Mouse (Mus musculus) right cerebral cortex, postnatal 10 days (tissue): ENCODE data around the gene Ppp3ca.

ENCODE experiments used
- DNase-seq, 2 experiments: peaks; one replicate each; pipeline ENCODE4 v3.0.0; 2021; ENCODE audit warnings: low spot score in 2 of 2

Ppp3ca gene

DNA sequence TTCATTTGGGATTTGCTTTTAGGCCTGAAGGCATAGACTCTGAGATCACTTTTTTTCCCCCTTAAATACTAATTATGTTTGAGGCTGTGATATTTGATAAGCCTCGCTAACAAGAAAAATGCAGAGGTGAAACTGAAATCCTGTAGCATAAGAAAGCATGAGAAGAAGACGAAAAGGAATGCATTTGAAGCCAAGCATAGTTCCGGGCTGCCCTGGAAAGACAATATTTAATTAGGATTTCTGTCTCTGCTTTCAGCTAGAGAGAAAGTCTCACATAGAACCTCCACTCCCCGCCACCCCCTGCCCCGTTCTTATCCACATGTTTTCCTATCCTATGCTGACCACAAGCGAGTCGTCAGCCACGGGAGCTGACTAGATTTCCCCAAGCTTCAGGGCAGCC, 241.4 kb downstream of the Ppp3ca start:
- no peak for DNase-seq

DNA sequence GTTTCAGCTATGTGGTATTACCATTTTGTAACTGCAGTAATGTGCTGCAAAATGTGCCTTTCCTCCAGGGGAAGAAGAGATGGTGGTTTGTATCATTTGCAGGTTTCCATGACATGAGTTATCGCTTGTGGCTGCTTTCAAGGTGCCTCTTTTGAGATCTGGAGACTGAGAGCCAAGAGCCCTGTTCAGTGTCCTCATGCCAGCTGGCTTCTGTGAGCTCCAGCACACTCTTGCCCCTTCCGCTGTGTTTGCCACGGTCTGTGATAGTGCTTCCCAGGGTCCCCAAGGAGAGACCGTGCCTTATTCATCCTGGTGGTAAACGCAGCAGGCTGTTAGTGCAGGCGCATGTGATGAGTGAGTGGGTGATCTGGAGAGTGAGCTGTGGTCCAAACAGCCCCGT, 247.2 kb downstream of the Ppp3ca start:
- no peak for DNase-seq

DNA sequence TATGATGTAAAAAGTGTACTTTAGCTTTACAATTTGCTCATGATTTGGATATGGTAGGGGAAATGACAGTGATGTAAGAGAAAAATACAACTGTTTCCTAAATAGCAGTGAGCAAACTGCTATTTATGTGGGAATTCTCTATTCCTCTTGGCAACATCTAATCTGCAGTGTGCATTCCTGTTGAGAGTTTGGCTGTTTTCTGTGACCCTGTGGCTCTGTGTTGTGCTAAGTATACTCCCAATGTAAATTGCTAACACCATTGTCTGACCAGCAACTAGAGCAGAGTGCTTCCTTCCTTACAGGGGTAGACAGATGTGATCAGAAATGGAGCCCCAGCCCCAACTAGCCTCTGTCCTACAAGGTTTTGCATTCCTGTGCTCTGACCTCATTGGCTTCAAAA, 263.1 kb downstream of the Ppp3ca start:
- DNase-seq: no peak

DNA sequence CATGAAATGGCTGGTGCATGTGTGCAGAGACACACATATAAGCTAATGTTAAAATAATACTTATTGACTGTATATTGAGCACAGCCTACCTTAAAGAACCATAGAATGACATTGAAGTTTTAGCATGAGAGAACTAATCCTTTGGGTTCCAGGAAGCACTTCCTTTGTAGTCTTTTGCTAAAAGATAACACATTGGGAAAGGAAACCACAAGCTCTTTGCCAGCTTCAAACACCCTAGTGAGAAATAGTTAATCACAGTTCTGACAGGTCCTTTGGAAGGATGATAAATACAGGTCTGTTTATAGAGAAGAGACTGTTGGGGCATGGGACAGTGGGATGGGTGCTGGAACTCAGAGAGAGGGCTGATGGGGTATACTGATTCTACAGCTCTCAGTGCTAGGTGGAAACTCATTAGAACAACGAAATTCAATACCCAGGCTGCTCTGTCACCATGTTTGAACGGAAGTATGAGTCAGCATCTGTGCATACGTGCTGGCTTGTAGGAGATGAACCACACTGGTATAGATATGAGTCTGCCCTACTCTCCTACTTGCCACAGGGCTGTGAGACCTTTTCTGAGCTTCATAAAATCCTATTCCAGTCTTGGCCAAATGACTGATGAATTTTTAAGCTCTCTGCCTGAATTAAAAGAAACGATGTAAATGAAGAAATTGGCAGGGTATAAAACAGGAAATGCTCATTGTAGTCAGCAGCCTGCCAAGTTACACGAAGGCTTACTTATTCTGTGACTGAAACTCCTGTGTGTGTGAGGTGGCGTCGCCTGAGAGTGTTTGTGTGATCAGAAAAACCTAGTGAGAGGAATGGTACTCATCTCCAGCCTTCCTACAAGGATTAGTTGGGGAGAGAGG, 271.0 kb downstream of the Ppp3ca start:
- no peak for DNase-seq

DNA sequence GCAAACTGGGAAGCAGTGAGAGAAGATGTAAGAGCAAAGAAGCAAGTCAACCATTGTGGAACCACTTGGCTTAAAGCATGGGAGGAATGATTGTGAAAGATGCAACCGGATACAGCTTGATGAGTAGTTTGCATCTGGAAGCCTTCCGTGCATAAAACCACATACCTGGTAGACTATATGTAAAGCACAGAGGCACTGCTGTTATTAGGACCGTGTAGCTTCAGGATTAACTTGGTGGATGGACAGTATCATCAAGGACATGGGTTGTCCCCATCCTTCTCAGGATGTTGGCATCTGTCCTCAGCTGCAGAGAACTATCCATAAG, 271.6 kb downstream of the Ppp3ca start:
- no peak for DNase-seq

DNA sequence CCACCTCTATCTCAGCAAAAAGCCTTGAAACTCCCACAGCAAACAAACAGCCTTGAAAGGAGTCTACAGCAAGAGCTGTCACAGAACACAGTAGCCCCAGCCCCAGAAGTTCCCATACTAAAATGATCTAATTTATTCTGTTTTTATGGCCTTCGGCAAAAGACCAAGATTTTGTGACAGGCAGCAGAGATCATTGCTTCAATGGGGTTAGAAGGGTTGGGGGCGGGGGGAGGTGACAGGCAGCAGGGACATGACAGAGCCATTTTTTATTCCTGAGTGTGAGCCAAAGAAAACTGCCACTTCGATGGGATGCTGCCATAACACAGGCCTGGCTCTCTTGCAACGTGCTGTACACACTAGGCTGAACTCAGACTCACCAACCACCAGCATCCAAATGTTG, 275.6 kb downstream of the Ppp3ca start:
- no peak for DNase-seq

DNA sequence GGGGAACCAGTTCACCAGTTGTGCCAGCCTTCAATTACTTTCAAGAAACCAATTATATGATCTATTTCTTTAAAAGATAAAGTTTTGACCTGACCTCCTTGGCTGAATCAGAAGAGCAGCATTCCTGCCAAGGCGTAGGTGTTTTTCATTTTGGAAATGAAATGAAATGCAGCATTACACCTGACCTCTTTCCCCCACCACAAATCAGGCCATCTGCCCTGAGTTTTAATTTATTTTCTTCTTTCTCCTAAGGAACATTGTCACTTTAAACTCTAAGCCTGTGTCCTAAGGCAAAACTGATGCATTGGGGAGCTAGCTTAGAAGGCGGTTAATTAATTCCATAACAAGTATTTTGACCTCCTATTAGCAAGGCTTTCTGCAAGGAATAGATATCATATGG, 276.7 kb downstream of the Ppp3ca start:
- DNase-seq: no peak

DNA sequence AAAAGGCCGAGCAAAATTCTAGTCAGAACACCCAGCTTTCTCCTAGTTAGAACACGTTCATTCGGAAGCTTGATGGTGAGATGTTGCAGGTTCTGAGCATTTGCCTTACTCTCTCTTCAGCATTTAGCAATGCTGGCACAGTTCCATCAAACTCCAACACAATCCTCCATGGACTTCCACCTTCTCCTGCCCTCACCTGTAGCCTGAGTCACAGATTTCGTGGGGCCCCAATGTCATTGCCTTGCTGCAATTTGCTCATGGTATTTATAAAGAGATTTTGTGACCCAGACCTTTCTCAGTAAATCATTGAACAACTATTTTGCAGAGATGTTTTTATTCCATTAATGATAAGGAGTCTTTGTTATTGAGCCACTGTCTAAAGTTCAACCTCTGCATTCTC, 278.2 kb downstream of the Ppp3ca start:
- no peak for DNase-seq

DNA sequence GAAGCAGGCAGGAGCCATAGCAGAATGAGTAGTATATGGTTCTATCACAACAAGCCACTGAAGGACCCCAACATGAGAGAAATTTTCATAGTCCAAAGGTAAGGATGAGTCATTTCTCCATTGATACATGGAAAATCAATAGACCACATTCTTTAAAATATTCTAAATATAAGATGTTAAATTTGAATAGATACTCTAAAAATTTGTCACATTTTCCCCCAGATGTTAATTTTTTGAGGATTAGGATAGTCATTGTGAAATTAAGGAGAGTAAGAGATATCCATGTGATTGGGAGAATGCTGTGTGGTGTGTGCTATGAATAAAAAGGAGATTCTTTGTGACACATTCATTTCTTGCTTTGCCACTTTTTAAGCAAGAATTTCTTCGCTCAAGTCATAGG, 281.9 kb downstream of the Ppp3ca start:
- DNase-seq: no peak

DNA sequence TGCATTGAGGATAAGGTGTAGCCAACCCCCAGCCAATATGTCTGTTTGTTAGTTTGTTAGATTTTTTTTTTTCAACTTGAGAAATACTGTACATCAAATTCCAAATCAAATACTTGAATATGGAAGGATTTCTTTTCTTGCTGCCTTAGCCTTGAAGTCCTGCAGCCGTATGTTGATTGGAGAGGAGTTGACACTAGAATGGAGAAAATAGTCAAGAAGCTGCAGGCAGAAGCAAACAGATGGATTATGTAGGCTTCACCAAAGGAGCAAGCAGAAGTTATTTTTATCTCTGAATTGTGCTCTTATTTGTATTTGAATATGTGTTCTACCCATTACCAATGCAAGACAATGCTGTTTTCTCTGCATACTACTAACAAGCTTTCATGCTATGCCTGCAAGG, 282.9 kb downstream of the Ppp3ca start:
- no peak for DNase-seq

DNA sequence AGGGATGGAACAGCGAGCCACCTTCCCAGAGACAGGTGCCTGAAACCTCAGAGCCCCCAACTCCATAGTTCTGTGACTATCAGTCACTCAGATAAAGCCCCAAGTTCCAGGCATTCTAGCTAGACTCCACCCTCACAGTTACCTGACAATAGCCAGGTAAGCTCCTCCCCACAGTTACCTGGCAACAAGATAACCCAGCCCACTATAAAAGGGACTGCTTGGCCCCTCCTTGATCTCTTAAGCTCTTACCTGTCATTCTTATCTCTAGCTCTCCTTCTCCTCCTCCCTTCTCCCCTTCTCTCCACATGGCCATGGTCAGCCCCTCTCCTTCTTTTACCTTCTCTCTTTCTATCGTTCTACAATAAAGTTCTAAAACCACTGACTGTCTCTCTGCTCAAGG, 285.1 kb downstream of the Ppp3ca start:
- DNase-seq: no peak

DNA sequence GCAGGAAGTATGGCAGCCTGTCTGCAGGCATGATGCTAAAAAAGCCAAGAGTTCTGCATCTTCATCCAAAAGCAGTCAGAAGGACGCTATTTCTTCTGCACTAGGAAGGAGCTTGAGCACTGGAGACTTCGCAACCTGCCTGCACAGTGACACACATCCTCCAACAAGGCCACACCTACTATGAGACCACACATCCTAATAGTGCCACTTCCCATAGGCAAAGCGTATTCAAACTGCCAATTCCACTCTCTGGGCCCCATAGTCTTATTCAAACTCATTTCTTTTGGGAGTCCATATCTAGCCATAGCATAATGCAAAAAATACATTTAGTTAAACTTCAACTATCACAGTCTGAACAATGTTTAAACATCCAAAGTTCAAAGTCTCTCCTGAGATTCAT, 290.4 kb downstream of the Ppp3ca start:
- no peak for DNase-seq

DNA sequence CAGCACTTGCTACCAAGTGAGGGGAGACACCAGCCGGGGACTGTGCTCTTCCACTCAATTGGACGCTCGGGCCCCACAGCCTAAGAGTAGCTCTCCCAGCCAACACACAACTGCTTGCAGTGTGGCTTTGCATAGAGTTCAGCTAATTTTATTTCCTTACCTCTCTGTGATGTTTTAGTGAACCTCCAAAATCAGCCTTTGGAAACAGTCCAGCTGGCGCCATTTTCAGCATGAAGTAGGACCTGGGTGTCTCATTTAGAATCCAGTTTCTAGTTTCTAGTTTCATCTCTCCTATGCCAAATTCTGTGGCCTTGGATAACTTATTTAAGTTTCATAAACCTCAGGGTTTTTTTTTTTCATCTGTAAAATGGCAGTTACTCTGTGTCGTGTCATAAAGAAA, 296.9 kb downstream of the Ppp3ca start:
- DNase-seq: no peak

DNA sequence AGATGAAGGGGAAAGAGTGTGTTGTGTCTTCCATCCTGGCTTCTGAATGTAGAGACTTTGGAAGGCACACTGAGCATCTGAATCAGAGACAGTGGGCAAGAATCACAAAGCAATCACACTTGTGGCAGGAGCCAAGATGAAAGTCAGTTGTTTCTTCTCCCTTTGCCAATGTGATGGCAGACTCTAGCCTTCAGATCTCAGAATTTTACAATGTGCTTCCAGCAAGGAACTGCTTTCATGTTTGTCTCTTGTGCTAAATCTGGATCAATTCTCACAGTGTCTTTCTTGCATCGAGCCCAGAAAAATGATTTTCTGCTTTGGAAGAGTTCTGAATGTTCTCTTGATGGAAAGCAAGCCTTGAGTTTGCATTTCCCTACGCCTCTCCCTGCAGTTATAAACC, 297.6 kb downstream of the Ppp3ca start:
- DNase-seq: no peak

DNA sequence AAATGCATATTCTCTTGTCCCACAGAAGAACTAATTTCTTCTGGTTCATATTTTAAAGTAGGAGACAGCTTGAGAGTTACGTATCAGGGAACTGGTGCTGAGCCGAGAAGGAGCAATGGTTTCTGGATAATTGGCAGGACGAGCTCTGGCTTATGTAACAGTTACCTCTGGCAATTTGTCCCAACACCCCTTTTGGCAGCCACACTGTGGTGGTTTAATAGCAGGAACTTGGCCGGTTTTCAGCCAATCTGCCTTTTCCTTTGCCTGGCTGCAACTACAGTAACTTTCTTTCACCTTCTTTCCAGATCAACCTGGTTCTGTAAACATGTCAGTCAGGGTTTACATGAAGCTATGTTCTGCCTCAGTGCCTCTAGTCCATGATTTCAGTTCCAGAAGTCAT, 299.9 kb downstream of the Ppp3ca start:
- peak; percentile 40 to 46 for DNase-seq

DNA sequence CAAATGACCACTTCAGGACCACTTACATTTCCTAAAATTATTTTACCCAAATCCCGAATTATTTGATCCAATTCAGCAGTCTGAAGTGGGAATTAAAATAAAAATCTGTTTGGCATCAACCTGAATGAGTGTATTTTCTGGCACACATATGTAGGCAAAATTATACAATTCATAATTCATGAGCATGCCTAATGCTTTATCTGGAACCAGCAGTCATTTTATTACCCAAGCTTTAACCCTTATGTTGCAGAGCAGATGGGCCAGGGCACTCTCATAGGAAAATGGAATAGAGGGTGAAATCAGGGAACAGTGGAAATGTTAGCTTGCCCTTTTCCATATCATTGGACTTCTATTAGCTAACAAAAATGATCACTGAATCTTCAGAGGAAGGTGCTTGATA, 307.9 kb downstream of the Ppp3ca start:
- DNase-seq: no peak

DNA sequence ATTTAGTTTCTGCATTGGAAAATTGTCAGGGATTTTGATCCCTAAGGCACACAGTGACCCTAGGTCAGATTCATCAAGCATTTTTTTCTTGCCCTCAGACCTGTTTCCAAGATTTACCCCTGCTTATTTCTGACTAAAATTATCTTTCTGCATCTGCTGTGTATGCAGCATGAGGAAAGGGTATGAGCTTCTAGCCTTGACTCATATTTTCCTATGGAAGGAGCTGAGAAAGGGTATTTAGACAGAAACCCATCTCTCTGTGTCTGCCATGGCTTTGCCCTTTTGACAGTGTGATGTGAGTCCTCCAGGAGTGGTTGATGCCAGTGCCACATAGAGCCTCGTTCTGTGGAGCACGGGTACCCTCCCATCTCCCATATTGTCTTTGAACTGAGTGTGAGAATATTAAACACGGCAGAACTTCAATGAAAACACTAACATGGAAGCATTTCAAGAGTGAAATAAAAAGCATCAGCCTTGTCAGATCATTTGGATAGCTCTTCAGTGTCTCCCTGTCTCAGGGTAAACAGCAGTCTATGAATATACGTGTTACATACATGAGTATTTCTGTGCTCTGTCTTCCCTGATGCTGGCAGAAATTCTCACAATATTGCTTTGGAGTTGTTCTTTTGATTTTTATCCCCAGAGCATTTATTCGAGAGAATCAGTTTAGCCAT, 311.1 kb downstream of the Ppp3ca start:
- no peak for DNase-seq

DNA sequence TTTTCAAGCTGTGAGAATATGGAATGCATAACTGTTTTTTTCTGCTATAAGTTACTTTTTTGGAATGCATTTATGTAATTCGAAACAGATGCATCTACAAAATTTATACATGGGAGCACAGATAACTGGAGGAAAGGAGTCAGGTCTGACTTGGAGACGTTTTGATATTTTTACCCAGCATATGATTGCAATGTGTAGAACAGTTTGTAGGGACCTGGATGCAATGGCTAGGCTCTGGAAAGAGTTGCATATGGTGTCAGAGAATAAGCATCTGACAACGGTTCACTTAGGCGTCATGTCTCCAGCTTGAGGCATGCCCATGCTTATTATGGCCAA, 311.6 kb downstream of the Ppp3ca start:
- no peak for DNase-seq

DNA sequence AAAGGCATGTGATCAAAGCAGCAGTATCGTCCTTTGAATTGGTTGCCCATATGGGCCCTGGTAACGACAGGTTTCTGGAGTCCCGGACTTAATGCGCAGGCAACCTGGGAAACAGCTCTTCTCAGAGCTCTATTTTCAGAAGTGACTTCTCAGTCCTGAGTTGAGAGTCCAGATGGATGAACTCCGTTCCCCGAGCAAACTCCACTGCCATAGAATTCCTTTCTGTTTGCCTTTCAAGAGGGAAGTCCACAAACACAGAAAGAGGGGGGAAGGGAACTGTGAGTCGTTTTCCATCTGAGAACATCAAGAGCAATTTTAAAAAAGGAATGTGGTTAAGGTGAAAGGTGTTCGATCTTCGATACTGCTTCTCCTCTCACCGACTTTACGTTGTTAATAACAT, 312.1 kb downstream of the Ppp3ca start:
- no peak for DNase-seq

DNA sequence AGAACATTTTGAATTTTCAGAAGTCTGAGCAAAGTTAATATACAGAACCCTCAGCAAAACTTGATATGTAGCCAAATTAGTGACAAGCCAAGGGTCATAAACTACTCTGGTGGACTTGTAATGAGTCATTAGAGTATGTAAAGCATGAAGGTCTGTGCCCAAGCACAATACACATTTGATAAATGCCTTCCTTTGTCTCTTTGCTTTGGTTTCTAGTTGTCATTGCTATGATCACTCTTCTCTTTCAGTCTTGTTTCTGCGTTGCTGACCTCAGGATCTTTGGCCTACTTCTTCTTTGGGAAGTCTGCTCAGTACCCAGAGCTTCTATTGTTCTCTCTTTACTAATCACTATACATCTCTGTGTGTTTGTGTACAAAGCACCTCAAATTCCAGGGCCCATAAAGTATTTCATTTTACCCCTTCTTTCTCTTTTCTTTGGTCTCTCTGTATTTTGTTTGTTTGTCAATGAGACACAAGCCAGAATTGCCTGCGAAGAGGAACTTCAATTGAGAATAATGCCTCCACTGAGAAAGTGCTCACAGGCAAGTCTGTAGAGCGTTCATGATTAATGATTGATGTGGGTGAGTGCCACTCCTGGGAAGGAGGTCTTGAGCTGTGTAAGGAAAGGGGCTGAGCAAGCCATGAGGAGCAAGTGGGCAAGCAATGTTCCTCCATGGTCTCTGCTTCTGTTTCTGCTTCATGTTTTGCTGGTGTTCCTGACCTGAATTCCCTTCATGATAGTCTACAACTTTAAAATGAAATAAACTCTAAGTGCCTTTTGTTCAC, 316.4 kb downstream of the Ppp3ca start:
- DNase-seq: no peak
